ENCODE assay signal across 13 mouse cellular contexts in the genomic region with DNA sequence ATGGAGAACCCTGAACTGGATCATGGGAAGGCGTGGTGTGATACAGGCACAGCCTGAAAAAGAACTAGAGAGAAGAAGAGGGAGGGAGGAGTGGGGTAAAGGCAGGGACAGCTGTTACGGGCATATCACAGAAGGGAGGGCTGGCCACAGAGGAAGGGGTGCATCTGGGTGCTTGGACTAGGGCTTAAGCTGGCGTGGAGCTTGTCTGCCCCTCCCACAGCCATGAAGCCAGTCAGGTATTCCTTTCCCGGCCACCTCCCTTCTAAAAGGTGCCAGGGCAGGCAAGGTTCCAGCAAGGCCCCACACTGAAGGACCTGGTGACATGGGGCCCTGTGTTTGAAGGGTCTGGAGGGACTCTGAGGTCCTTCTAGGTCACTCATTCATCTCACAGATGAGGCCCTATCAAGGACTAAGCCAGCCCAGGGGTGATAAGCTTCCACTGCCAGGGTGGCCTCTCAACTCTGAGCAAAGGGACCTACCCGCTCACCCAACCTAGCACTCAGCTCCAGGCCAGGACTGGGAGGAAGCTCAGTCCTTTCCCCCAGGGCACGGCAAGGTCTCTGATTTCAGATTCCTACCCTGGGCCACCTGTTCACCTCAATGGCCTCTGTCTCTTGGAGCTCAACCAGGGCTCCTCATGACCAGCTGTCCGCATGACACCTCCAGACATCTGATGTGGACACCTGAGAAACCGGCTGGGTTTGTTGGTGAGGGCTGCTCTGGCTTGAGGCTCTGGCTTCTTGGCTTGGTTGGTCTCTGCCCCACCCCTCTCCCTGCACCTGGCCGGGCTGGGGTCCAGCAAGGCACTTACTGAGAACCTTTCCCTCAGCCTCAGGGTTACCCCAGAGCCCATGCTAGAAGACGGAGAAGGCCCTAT. TPM values are rescaled to one million over a fixed set of nuclear protein-coding genes. Genes with fewer than 3 reads are reported as not detected.
A peak's percentile ranks its signal among the peaks of the same experiment; 100 is the strongest.
DNase-seq lines count a peak whose midpoint lies in the region; ATAC-seq and TF ChIP-seq lines count a peak whose summit lies in the region.
"Had no signal": no experiment of that assay in that cellular context is flagged by ENCODE, and none has a peak within 500 bp of the region (broad histone marks: within the 10 kb centered on the region; RNA-seq: fewer than 3 reads in every experiment).

No protein-coding gene starts in this region.

- peaks cover 26% of the 10 kb centered on the region for H3K4me1 ChIP-seq in midbrain, embryonic 13.5 days (replicated peaks)
- H3K4me1 ChIP-seq in midbrain, postnatal 0 days (ENCODE audit: insufficient read depth, low read length) = no peaks in the 10 kb centered on the region
- H3K4me1 ChIP-seq in heart, embryonic 13.5 days = peaks cover 37% of the 10 kb centered on the region

- peak; percentile 84 for DNase-seq in gastrocnemius, adult 18-20 months (ENCODE audit: low spot score)
- DNase-seq in gastrocnemius, postnatal 4 days (ENCODE audit: low spot score in 2 of 2) = no peak
- no peak for DNase-seq in midbrain, postnatal 0 days (ENCODE audit: low spot score)
- peak; percentile 94 for DNase-seq in skeletal muscle tissue, adult 2 months (ENCODE audit: low read depth, low spot score)
- no peak for DNase-seq in adrenal gland, postnatal 4 days (ENCODE audit: low spot score in 2 of 2)
- no peak for DNase-seq in layer of hippocampus, adult 9-10 months (ENCODE audit: low spot score)
- DNase-seq: forebrain, postnatal 0 days; kidney, postnatal 14 days; lung, embryonic 14.5 days; midbrain, embryonic 14.5 days had no signal

- H3K4me3 ChIP-seq in midbrain, embryonic 13.5 days (replicated peaks) = no peak overlapping the region
- no peak overlapping the region for H3K4me3 ChIP-seq in midbrain, postnatal 0 days (ENCODE audit: low read depth, low read length)
- no peak overlapping the region for H3K4me3 ChIP-seq in heart, embryonic 13.5 days

- no peak for TF ChIP-seq CTCF in midbrain, postnatal 0 days (IDR thresholded peaks at IDR 0.05)

- H3K27ac ChIP-seq in midbrain, embryonic 13.5 days = no peak overlapping the region
- H3K27ac ChIP-seq in midbrain, postnatal 0 days (ENCODE audit: low read depth, low read length) = no peak overlapping the region
- peak overlapping the region; percentile 53 for H3K27ac ChIP-seq in heart, embryonic 13.5 days (replicated peaks)

- H3K4me2 ChIP-seq in midbrain, embryonic 13.5 days (replicated peaks) = no peak overlapping the region
- H3K4me2 ChIP-seq in midbrain, postnatal 0 days (ENCODE audit: low read depth, low read length, poor library complexity, severe bottlenecking) = no peak overlapping the region
- H3K4me2 ChIP-seq in heart, embryonic 13.5 days = no peak overlapping the region
- H3K4me2 ChIP-seq: lung, embryonic 14.5 days had no signal

- no peaks in the 10 kb centered on the region for H3K9me3 ChIP-seq in midbrain, embryonic 13.5 days
- no peaks in the 10 kb centered on the region for H3K9me3 ChIP-seq in midbrain, postnatal 0 days (ENCODE audit: low read length)
- H3K9me3 ChIP-seq in heart, embryonic 13.5 days = no peaks in the 10 kb centered on the region

- no peaks in the 10 kb centered on the region for H3K27me3 ChIP-seq in midbrain, embryonic 13.5 days
- H3K27me3 ChIP-seq in midbrain, postnatal 0 days (ENCODE audit: insufficient read depth, low read length) = no peaks in the 10 kb centered on the region; the same call in 1 of the 2 replicates
- no peaks in the 10 kb centered on the region for H3K27me3 ChIP-seq in heart, embryonic 13.5 days (replicated peaks)

- 0 out of 2 replicates have a peak overlapping the region, but pooled peaks have one; percentile 20 for H3K9ac ChIP-seq in midbrain, embryonic 13.5 days (replicated peaks)
- H3K9ac ChIP-seq in midbrain, postnatal 0 days (replicated peaks; ENCODE audit: low read length, poor library complexity, severe bottlenecking) = no peak overlapping the region
- H3K9ac ChIP-seq in heart, embryonic 13.5 days = peak overlapping the region; percentile 40; the same call in 1 of the 2 replicates
- H3K9ac ChIP-seq: forebrain, postnatal 0 days; lung, embryonic 14.5 days had no signal

- no peak for ATAC-seq in midbrain, embryonic 13.5 days
- ATAC-seq in midbrain, postnatal 0 days (ENCODE audit: low FRiP score) = no peak
- no peak for ATAC-seq in heart, embryonic 13.5 days (ENCODE audit: extremely low read depth, insufficient number of reproducible peaks, low FRiP score, low TSS enrichment)
- ATAC-seq: activated CD4-positive, CD25-positive, alpha-beta regulatory T cell, adult 4 months; forebrain, postnatal 0 days had no signal

- WGBS in midbrain, embryonic 13.5 days = 86% methylated on average over 10 of the region's 10 CpGs
- WGBS in midbrain, postnatal 0 days = 88% methylated on average over 10 of the region's 10 CpGs
- 57% methylated on average over 10 of the region's 10 CpGs for whole genome bisulfite sequencing in heart, embryonic 13.5 days

- H3K36me3 ChIP-seq in midbrain, embryonic 13.5 days = no peaks in the 10 kb centered on the region
- no peaks in the 10 kb centered on the region for H3K36me3 ChIP-seq in midbrain, postnatal 0 days (ENCODE audit: insufficient read depth, low read length)
- no peaks in the 10 kb centered on the region for H3K36me3 ChIP-seq in heart, embryonic 13.5 days

RNA-seq across cellular contexts. Expression of gene Selenon, which starts 45.1 kb away (rescaled TPM):
- 1 to 10 TPM; 4.2 to 4.9 TPM for total RNA-seq in gastrocnemius, adult 18-20 months (2021)
- total RNA-seq in gastrocnemius, postnatal 4 days (2021) = 10 to 100 TPM; 43.5 to 45.4 TPM
- 11.1 and 11.5 TPM in 2 replicates for polyA plus RNA-seq in midbrain, embryonic 13.5 days (2015; fragmentation: Nextera tagmentation; extraction: Ambion mirVana)
- total RNA-seq in midbrain, postnatal 0 days (2014; rRNA removed) = 22.8 and 26.1 TPM in 2 replicates
- polyA plus RNA-seq in midbrain, postnatal 0 days (2015; fragmentation: Nextera tagmentation; extraction: Ambion mirVana) = 9.1 and 9.4 TPM in 2 replicates
- 7.5 and 8.0 TPM in 2 replicates for polyA plus RNA-seq in heart, embryonic 13.5 days (2015; fragmentation: Nextera tagmentation; extraction: Ambion mirVana)
- 10 to 100 TPM; 49.4 to 52.7 TPM for total RNA-seq in adrenal gland, postnatal 4 days (2021)

Comparison
In these comparisons a context has a peak if more than half of its experiments do, and no peak if none do; other contexts are left out.
1. DNase-seq: peak in gastrocnemius, adult 18-20 months (single experiment) and skeletal muscle tissue, adult 2 months (single experiment); none in gastrocnemius, postnatal 4 days (0 of 2), midbrain, postnatal 0 days (single experiment), adrenal gland, postnatal 4 days (0 of 2) and layer of hippocampus, adult 9-10 months (single experiment).